Mouse (Mus musculus) left cerebral cortex, adult 18-20 months (tissue): ENCODE results near the gene Tmsb10. TPM values are rescaled to one million over a fixed set of nuclear protein-coding genes. Genes with fewer than 3 reads are reported as not detected.

Source experiments
- DNase-seq, 2 experiments: peaks; one replicate each; pipeline ENCODE4 v3.0.0; 2021 to 2022; ENCODE audit warnings: low spot score in 2 of 2, mixed read lengths in 1 of 2
- total RNA-seq, 2 experiments: library from RNA; stranded (reverse); gene quantifications; 2 replicates each; pipeline ENCODE4 v1.2.3; 2021

The Tmsb10 gene
- total RNA-seq, 2 experiments from 2014 or later, result 420 to 461 TPM

DNA sequence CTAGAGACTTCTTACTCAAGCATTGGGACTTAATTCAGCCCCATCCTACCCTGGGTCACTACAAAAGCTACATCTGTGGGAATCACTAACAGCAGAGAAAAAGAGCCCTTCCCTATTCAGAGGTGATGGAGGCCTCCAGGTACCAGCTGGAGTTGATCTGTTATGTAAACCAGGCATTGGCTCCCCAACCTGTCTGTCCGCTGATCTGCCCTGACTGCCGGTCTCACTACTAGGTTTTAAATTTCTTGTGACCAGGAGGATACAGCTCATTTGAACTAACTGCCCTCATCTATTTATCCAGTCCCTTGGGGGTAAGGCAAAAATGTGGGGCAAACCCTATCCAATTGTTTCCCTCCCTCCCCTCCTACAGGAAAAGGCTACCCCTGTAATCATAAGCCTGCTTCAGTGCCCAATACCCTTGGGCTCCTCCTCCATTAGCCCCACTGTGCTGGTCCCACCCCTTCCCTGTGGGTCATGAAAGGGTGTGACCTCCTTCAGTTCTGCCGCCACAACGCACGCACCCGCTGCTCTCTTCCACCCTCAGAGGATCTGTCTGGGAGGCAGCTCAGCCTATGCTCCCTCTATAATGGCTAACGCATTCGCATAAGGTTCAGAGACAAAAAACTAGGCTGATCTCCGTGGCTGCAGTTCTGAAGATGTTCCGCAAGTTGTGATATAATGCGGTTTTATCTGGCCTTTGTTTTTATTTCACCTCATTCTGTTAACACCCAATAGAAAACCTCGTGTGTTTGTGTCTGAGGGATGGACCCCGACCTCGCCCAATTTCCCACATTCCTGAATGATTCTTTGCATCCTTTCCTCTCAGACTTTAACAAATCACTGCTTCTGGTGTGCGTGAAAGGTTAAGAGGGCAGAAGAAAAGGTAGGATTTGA is 2.1 kb downstream of the Tmsb10 start:
- peak in 1 of 2 experiments; percentile 6 for DNase-seq

DNA sequence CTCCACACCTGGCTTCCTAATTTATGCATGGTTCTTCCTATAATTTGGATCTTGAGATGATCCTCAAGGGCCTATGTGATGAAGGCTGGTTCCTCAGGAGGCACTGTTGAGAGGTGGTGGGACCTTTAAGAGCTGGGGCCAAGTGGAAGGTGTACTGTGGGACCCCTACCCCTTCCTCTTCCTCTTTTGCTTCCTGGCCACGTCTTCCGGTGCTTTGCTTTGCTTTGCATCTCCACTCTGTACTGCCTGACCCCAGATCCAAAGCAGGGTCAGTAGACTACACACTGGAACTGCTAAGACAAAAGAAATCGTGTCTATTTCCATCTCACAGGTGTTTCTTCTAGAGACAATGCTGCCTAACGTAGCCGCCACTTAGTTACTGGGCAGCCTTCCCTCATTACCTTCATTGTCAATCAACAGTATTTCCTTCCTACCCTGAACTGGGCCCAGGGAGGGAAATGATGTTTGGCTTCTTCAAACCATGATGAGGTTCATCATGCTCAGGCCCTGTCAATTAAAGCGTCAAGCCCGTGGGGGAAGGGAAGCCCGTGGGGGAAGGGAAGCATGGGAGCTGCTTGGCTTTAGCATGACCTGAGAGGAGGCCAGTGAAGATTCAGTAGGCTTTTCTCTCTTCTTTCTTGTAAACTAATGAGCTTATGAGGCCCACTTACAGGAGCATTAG is 2.9 kb downstream of the Tmsb10 start:
- no peak for DNase-seq

DNA sequence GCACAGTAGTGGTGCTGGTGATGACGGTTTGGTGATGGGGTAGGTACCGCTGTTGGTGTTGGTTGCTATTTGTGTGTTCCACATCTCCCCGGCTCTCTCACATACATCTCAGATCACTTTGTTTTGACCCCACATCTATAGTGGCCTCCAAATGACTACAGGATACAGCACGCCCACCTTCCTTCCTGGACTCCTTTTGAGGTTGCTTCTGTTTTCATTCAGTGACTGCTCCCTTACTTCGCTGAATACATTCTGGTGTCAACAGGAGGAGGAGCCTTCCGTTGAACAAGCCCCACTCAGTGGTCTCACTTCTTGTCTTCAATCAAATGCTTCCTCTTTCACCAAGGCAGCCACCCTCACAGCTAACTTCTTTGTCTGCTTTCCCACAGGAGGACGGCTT is 3.8 kb downstream of the Tmsb10 start:
- DNase-seq, result no peak

GRCm38 (mm10) chr6:72952967-72953366 is 5.6 kb downstream of the Tmsb10 start:
- DNase-seq, result no peak

DNA sequence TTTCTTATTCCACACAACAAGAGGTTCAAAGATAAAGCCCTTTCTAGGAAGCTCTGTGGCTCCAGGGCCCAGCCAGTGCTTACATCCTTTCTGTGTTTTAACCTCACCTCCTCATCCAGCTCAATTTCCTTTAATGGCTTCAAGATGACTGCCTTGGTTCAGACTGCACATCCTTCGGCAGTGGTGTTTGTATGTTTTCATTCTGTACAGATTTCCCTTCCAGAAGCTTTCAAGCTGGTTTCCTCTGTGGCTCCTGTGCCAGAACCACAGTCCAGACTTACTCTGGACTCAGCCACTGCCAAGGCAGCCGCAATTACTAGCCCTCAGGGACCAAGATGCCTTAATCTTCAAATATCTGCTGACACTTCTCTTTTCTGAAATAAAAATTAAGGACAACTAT is 6.3 kb downstream of the Tmsb10 start:
- DNase-seq, result no peak

- peak; percentile 62 to 79 for DNase-seq
These were observed 9.3 kb downstream of the Tmsb10 start for GRCm38 (mm10) chr6:72949161-72949756.

- DNase-seq, result no peak
These were observed 10.2 kb downstream of the Tmsb10 start for GRCm38 (mm10) chr6:72948392-72948791.

DNA sequence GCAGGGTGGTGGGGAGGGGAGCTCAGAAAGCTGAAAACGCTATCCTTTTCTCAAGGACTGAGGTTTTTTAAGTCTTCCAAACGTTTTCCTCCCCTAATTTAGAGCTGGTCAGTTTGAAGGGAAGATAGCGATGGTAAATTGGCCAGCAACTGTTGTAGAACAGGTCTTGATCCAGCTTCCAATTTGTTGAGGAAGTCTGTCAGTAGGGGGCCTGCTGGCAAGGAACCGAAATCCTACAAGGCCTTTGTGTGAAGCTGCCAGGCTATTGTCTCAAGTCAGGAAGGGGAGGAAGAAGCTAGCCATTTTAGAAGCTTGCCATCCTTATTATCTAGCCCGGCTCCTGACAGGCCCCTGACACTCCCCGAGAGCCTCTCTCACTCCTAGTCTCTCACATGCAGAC is 10.6 kb downstream of the Tmsb10 start:
- no peak for DNase-seq

DNA sequence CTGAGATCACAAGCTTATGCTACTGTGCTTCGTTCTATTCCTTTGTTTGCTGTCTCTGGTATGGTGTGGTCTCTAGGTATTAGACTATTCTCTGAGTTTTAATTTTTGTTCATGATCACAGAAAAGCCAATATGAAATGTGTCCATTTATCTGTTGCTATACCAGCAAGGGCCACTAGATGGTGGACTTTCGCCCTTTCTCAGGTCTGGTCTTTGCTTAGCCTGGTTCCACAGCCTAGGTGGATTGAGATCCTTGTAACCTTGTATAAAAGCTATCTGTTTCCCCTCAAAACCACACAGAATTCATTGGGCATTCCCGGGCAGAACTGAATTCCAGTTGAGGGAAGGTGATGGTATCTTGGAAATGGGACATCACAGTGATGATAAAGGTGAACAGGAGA is 18.1 kb downstream of the Tmsb10 start:
- DNase-seq, result peak; percentile 67 to 80

- DNase-seq, result no peak
These were observed 20.7 kb downstream of the Tmsb10 start for GRCm38 (mm10) chr6:72937859-72938258.

GRCm38 (mm10) chr6:72937430-72937829 is 21.1 kb downstream of the Tmsb10 start:
- DNase-seq, result no peak

- DNase-seq, result no peak
These were observed 25.6 kb downstream of the Tmsb10 start for GRCm38 (mm10) chr6:72932955-72933354.

GRCm38 (mm10) chr6:72931533-72931932 is 27.0 kb downstream of the Tmsb10 start:
- DNase-seq, result no peak

GRCm38 (mm10) chr6:72929795-72930398 is 28.7 kb downstream of the Tmsb10 start:
- DNase-seq, result no peak

- DNase-seq, result peak; percentile 30 to 41
These were observed 31.6 kb downstream of the Tmsb10 start for GRCm38 (mm10) chr6:72926755-72927482.

DNA sequence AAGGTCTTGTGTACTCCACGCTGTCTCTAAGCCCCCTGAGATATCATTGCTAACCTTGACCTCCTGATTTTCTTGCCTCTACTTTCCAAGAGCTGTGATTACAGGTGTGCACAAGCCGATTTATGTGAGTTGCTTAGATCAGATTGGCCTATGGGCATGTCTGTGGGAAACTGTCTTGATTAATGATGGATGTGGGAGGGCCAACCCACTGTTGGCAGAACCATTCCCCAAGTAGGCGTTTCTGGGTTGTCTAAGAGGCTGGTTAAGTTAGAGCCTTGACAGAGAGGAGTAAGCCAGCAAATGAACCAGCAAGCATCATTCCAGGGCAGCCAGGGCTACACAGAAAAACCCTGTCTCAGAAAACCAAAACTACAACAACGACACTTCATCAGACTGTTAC is 32.5 kb downstream of the Tmsb10 start:
- DNase-seq, result no peak

DNA sequence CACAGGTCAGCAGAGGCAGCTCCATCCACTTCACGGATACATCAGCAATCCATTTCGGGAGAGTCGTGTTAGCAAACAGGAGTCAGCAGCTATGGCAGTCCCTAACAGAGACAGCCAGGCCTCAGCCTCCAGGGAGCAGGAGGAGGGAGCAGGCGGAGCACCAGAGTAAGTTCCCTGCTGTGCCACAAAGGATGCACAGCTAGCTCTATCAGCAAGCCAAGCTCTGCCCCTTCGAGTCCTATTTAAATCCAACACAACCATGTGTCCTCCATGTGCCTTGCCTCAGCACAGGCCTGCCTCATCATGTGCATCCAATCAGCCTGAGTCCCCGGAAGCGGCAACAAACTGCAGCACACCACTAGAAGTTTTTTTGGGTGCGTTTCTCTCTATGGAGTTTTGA is 35.2 kb downstream of the Tmsb10 start:
- no peak for DNase-seq

DNA sequence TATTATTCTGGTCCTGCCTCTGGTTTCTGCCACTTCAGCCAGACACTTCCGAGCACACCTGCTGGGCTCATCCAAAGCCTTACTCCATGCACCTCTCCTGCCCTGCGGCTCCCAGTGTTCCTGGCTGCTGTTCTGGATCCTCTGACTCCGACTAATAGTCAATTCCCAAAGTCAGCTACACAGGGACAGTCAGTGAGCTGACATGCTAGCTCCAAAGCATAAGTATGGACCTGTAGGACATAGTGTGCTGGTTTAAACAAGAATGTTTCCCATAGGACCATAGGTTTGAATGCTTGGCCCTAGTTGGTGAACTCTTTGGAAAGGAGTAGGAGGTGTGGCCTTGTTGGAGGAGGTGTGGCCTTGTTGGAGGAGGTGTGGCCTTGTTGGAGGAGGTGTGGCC is 37.5 kb downstream of the Tmsb10 start:
- DNase-seq, result no peak

DNA sequence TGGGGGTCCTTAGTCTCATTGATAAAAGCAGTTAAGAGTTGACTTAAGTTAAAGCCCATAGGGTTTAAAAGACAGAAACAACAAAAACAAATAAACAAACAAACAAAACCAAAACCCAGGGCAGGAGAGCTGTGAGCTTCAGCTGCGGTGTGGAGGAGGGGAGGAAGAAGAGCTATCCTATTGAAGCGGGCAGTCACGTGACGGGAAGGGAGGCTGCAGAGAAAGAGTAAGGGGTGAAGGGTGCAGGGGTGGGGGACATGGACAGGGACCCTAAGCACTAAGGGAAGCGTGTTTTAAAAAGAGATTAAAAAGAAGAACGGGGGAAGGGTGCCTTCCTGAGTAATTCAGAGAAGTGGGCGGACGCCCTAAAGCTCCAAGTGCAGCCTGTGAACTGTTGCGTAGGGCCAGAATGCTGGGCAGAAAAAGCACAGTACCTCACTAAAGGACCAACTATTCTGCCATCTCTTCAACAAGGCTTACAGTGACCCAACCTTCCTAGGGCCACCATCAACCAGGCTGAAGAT is 40.0 kb downstream of the Tmsb10 start:
- DNase-seq, result no peak

DNA sequence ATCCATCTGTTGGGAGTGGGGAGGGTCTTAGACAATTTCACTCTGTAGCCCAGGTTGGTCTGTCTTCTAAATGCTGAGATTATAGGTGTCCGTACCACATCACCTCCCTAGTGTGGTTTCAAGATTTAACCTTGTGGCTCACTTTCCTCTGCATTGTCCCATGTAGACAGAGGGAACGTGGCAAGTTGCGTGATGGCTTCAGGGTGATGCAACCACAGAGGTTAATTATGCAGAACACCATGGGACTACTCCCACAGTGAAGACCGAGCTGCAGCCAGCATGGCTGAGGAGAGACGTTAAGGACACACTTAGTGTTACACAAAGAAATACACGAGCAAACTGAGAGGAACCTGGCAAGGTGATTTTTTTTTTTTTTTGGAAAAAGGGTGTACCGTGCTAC is 42.2 kb downstream of the Tmsb10 start:
- no peak for DNase-seq
